Mouse (Mus musculus) left cerebral cortex, adult 2 months (tissue): ENCODE results near the gene Adgrg5. TPM values are rescaled to one million over a fixed set of nuclear protein-coding genes. Genes with fewer than 3 reads are reported as not detected.

ENCODE experiments used
- DNase-seq, 2 experiments: peaks; one replicate each; pipeline ENCODE4 v3.0.0; 2021 to 2022; ENCODE audit warnings: low spot score in 2 of 2, mixed read lengths in 1 of 2; ENCODE audit errors: extremely low spot score in 1 of 2
- H3K27ac ChIP-seq: fragments of 200-600 bp; 2 replicates; pipeline ENCODE4 v1.8.1; 2022
- H3K4me3 ChIP-seq: fragments of 200-600 bp; 2 replicates; pipeline ENCODE4 v1.8.1; 2022
- CTCF ChIP-seq: fragments of 200-600 bp; IDR thresholded peaks from 2 replicates; pipeline ENCODE4 v1.8.1; 2022; ENCODE audit warnings: antibody characterized with exemption, mild to moderate bottlenecking, moderate library complexity
- intact Hi-C: fragments of 180-260 bp; cut with DNase I; formaldehyde crosslinking; loops from one replicate; pipeline ENCODE4 v1.15.1; 2025
- long read RNA-seq, 2 experiments: library from polyadenylated mRNA; stranded (forward); transcript quantifications; one replicate each; pipeline ENCODE4 v2.0.0; 2021; ENCODE audit warnings: borderline mapping rate in 2 of 2
- total RNA-seq, 2 experiments: library from RNA; stranded (reverse); gene quantifications; 2 replicates each; pipeline ENCODE4 v1.2.3; 2021

The Adgrg5 gene
- total RNA-seq = not detected
- long read RNA-seq, experiment 1 = 0 reads
- long read RNA-seq, experiment 2 = 0 reads

- no peak within 1 kb of the TSS for H3K4me3 ChIP-seq
- intact Hi-C loops = no loop called here
- no peak for DNase-seq
- no peak for TF ChIP-seq CTCF
- H3K27ac ChIP-seq = no peak within 1 kb of the TSS
Observed at GRCm38 (mm10) chr8:94923405-94923804, at the start of gene Adgrg5. Adgrg5 (plus strand) TSS chr8:94923694.

GRCm38 (mm10) chr8:94874358-94874757 lies 49.1 kb upstream of the Adgrg5 start:
- peak; percentile 97 for TF ChIP-seq CTCF
- peak; percentile 61 to 71 for DNase-seq
- H3K4me3 ChIP-seq = no peak overlapping the region
- intact Hi-C loops = loop anchor here (1.0 to 5.0 kb wide), 3 partner anchors 35 to 208 kb away; partner anchors contain the start of gene Katnb1
- no peak overlapping the region for H3K27ac ChIP-seq

GRCm38 (mm10) chr8:94875096-94875870 lies 48.2 kb upstream of the Adgrg5 start:
- peak overlapping the region; percentile 48 for H3K4me3 ChIP-seq
- no peak overlapping the region for H3K27ac ChIP-seq
- DNase-seq = no peak
- intact Hi-C loops = loop anchor here (2.0 kb wide), 1 partner anchor 126 kb away; no protein-coding TSS in a partner anchor
- no peak for TF ChIP-seq CTCF

- Histone ChIP-seq H3K4me3 (peak overlapping the region; percentile 48), H3K27ac (no peak overlapping the region)
- intact Hi-C loops = loop anchor here (2.0 kb wide), 2 partner anchors 63 to 125 kb away; no protein-coding TSS in a partner anchor
- DNase-seq = no peak
- TF ChIP-seq CTCF = no peak
Observed at GRCm38 (mm10) chr8:94875871-94876150, 47.7 kb upstream of the Adgrg5 start.

- peak within 1 kb of the TSS; percentile 48 for H3K4me3 ChIP-seq
- peak; percentile 73 to 84 for DNase-seq
- no peak for TF ChIP-seq CTCF
- H3K27ac ChIP-seq = no peak within 1 kb of the TSS
- intact Hi-C loops = loop anchor here (2.0 kb wide), 1 partner anchor 63 kb away; no protein-coding TSS in a partner anchor
Observed at GRCm38 (mm10) chr8:94876197-94876730, 47.2 kb upstream of the Adgrg5 start, which contains the start of gene Dok4. Dok4 (minus strand) TSS chr8:94876330.

- intact Hi-C loops = loop anchor here (2.0 kb wide), 1 partner anchor 62 kb away; no protein-coding TSS in a partner anchor
- no peak for TF ChIP-seq CTCF
- Histone ChIP-seq H3K27ac (no peak overlapping the region), H3K4me3 (no peak overlapping the region)
- DNase-seq = no peak
Observed at GRCm38 (mm10) chr8:94876820-94877219, 46.7 kb upstream of the Adgrg5 start.

- DNase-seq = no peak
- TF ChIP-seq CTCF = no peak
- Histone ChIP-seq H3K4me3 (no peak overlapping the region), H3K27ac (no peak overlapping the region)
- intact Hi-C loops = no loop called here
Observed at GRCm38 (mm10) chr8:94880742-94881141, 42.8 kb upstream of the Adgrg5 start.

GRCm38 (mm10) chr8:94888383-94889036 lies 35.0 kb upstream of the Adgrg5 start:
- Histone ChIP-seq H3K27ac (no peak overlapping the region), H3K4me3 (no peak overlapping the region)
- DNase-seq = no peak
- intact Hi-C loops = no loop called here
- TF ChIP-seq CTCF = no peak

GRCm38 (mm10) chr8:94892917-94893316 lies 30.6 kb upstream of the Adgrg5 start:
- no peak for DNase-seq
- no peak for TF ChIP-seq CTCF
- Histone ChIP-seq H3K27ac (no peak overlapping the region), H3K4me3 (no peak overlapping the region)
- intact Hi-C loops = no loop called here

GRCm38 (mm10) chr8:94899262-94899661 lies 24.2 kb upstream of the Adgrg5 start:
- DNase-seq = no peak
- Histone ChIP-seq H3K27ac (no peak overlapping the region), H3K4me3 (no peak overlapping the region)
- intact Hi-C loops = no loop called here
- TF ChIP-seq CTCF = no peak

GRCm38 (mm10) chr8:94900617-94901016 lies 22.9 kb upstream of the Adgrg5 start:
- intact Hi-C loops = loop anchor here (10.0 kb wide), 1 partner anchor 196 kb away; no protein-coding TSS in a partner anchor
- H3K27ac ChIP-seq = no peak overlapping the region
- no peak overlapping the region for H3K4me3 ChIP-seq
- TF ChIP-seq CTCF = no peak
- DNase-seq = no peak

- no peak for TF ChIP-seq CTCF
- no peak overlapping the region for H3K27ac ChIP-seq
- no peak overlapping the region for H3K4me3 ChIP-seq
- DNase-seq = no peak
- intact Hi-C loops = loop anchor here (10.0 kb wide), 1 partner anchor 196 kb away; no protein-coding TSS in a partner anchor
Observed at GRCm38 (mm10) chr8:94901031-94901430, 22.5 kb upstream of the Adgrg5 start.
